Mouse (Mus musculus): Measurements from ENCODE around the gene Prr15l.

DNA sequence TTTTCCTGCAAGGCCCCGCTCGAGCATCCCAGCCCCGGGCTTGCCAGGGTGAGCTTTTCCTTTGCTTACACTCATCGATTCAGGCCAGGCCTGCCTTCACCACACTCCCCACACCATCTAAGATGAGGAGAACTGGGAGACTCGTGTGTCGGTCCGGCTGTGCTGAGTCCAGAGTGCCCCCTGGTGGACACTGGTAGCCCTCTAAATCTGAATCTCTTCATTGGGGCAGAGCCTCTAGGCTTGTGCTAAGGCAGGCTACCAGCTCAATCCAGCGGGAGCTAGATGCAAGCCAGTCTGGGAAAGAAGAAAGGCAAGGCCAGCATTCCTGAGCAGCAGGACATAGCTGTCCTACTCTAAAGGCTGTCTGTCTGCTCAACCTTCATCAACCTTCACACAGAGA, 35.7 kb downstream of the Prr15l start:
- TF ChIP-seq CTCF (IDR thresholded peaks at IDR 0.05; ENCODE audit: low read depth, low read length) (peak; percentile 94), POLR2A (IDR thresholded peaks at IDR 0.05; ENCODE audit: extremely low read depth, insufficient read depth, low read length) (no peak)

Measured in liver, adult 2 months (tissue).